Mouse (Mus musculus) frontal cortex, postnatal 14 days (tissue): ENCODE data around the gene Gtpbp2.
A peak's percentile ranks its signal among the peaks of the same experiment; 100 is the strongest.

Experiments
- DNase-seq, 2 experiments: peaks; one replicate each; pipeline ENCODE4 v3.0.0; 2022; ENCODE audit warnings: low spot score in 2 of 2

Gtpbp2 gene

GRCm38 (mm10) chr17:46203078-46203477 is 42.2 kb downstream of the Gtpbp2 start:
- peak in 1 of 2 experiments; percentile 18 for DNase-seq

GRCm38 (mm10) chr17:46206676-46207075 is 45.8 kb downstream of the Gtpbp2 start:
- no peak for DNase-seq

- no peak for DNase-seq
Observed at GRCm38 (mm10) chr17:46210550-46210949, 49.7 kb downstream of the Gtpbp2 start.
